Mouse (Mus musculus) MEL (cell line): ENCODE data around the gene Prickle4. TPM values are rescaled to one million over a fixed set of nuclear protein-coding genes. Genes with fewer than 3 reads are reported as not detected.

Source experiments
- DNase-seq: peaks from one replicate; pipeline ENCODE4 v3.0.0; 2011; ENCODE audit warnings: low read depth, low spot score
- H3K27ac ChIP-seq: 2 replicates; pipeline ENCODE4 v1.5.1; 2012; ENCODE audit warnings: low read depth, mild to moderate bottlenecking, control low read depth, low read length, moderate library complexity; ENCODE audit not compliant: control insufficient read depth
- H3K27me3 ChIP-seq, 2 experiments: fragments of 150-350 bp in 1 of 2; sonication (generic) in 1 of 2; 2 replicates each; pipeline ENCODE4 v1.6.1; 2012; ENCODE audit warnings: low read length in 2 of 2, mild to moderate bottlenecking in 2 of 2, improper control_type of control experiment in 1 of 2, moderate library complexity in 1 of 2; ENCODE audit not compliant: insufficient read depth in 2 of 2, control insufficient read depth in 1 of 2
- H3K36me3 ChIP-seq, 2 experiments: 2 replicates each; pipeline ENCODE4 v1.6.1; 2012 to 2014; ENCODE audit warnings: low read length in 2 of 2, improper control_type of control experiment in 1 of 2, inconsistent platforms in 1 of 2, mild to moderate bottlenecking in 1 of 2; ENCODE audit not compliant: insufficient read depth in 2 of 2, control insufficient read depth in 1 of 2
- H3K4me1 ChIP-seq, 2 experiments: fragments of 150-350 bp in 1 of 2; sonication (generic) in 1 of 2; 2 replicates each; pipeline ENCODE4 v1.6.1; 2012; ENCODE audit warnings: low read length in 2 of 2, improper control_type of control experiment in 1 of 2, mild to moderate bottlenecking in 1 of 2; ENCODE audit not compliant: insufficient read depth in 2 of 2, control insufficient read depth in 1 of 2
- H3K4me3 ChIP-seq, 2 experiments: fragments of 150-350 bp in 1 of 2; sonication (generic) in 1 of 2; 2 replicates each; pipeline ENCODE4 v1.5.1; 2012; ENCODE audit warnings: low read depth in 2 of 2, low read length in 2 of 2, mild to moderate bottlenecking in 2 of 2, moderate library complexity in 2 of 2, control low read depth in 1 of 2, improper control_type of control experiment in 1 of 2; ENCODE audit not compliant: control insufficient read depth in 1 of 2, insufficient read depth in 1 of 2
- H3K79me2 ChIP-seq: 2 replicates; pipeline ENCODE4 v1.6.1; 2012; ENCODE audit warnings: mild to moderate bottlenecking, low read length, moderate library complexity; ENCODE audit not compliant: control insufficient read depth, poor library complexity, insufficient read depth
- H3K9ac ChIP-seq: 2 replicates; pipeline ENCODE4 v1.6.1; 2012; ENCODE audit warnings: low read depth, mild to moderate bottlenecking, control low read depth, low read length, moderate library complexity; ENCODE audit not compliant: control insufficient read depth, poor library complexity, severe bottlenecking
- H3K9me3 ChIP-seq: fragments of 150-350 bp; sonication (generic); replicated peaks from 2 replicates; pipeline ENCODE4 v1.6.1; 2012; ENCODE audit warnings: mild to moderate bottlenecking, low read length, improper control_type of control experiment, moderate library complexity; ENCODE audit not compliant: insufficient read depth
- CHD1 ChIP-seq: IDR thresholded peaks from 2 replicates; pipeline ENCODE4 v1.6.1; 2012; ENCODE audit warnings: low read depth, mild to moderate bottlenecking, inconsistent platforms, low read length, improper control_type of control experiment
- CHD2 ChIP-seq: IDR thresholded peaks from 2 replicates; pipeline ENCODE4 v1.6.1; 2011; ENCODE audit warnings: low read length, improper control_type of control experiment
- CTCF ChIP-seq, 3 experiments: IDR thresholded peaks in 2 of 3; conservative IDR thresholded peaks in 1 of 3; 2 replicates each; pipeline ENCODE4 v1.5.1; 2011 to 2012; ENCODE audit warnings: low read length in 3 of 3, low read depth in 2 of 3, mild to moderate bottlenecking in 2 of 3, improper control_type of control experiment in 1 of 3, inconsistent platforms in 1 of 3, mixed read lengths in 1 of 3, moderate library complexity in 1 of 3; ENCODE audit not compliant: control insufficient read depth in 1 of 3, insufficient read depth in 1 of 3, poor library complexity in 1 of 3, severe bottlenecking in 1 of 3
- EP300 ChIP-seq, 2 experiments: IDR thresholded peaks; 2 replicates each; pipeline ENCODE4 v1.6.1; 2011; ENCODE audit warnings: improper control_type of control experiment in 2 of 2, low read length in 2 of 2, low read depth in 1 of 2, mild to moderate bottlenecking in 1 of 2
- JUND ChIP-seq: IDR thresholded peaks from 2 replicates; pipeline ENCODE4 v1.6.1; 2011; ENCODE audit warnings: low read depth, mild to moderate bottlenecking, improper control_type of control experiment, low read length
- MAFK ChIP-seq: IDR thresholded peaks from 2 replicates; pipeline ENCODE4 v1.6.1; 2011; ENCODE audit warnings: low read depth, mild to moderate bottlenecking, low read length, improper control_type of control experiment, borderline replicate concordance
- MAX ChIP-seq: IDR thresholded peaks from 2 replicates; pipeline ENCODE4 v1.6.1; 2011; ENCODE audit warnings: low read length, improper control_type of control experiment
- MEF2A ChIP-seq: IDR thresholded peaks from 2 replicates; pipeline ENCODE4 v1.6.1; 2014; ENCODE audit warnings: low read depth, mild to moderate bottlenecking, inconsistent platforms, low read length, improper control_type of control experiment; ENCODE audit not compliant: poor library complexity, insufficient replicate concordance, severe bottlenecking; ENCODE audit errors: extremely low read depth
- MXI1 ChIP-seq: IDR thresholded peaks from 2 replicates; pipeline ENCODE4 v1.6.1; 2011; ENCODE audit warnings: mild to moderate bottlenecking, low read depth, low read length, improper control_type of control experiment
- MYB ChIP-seq: IDR thresholded peaks from 2 replicates; pipeline ENCODE4 v1.6.1; 2011; ENCODE audit warnings: mild to moderate bottlenecking, low read depth, low read length, improper control_type of control experiment
- MYC ChIP-seq: IDR thresholded peaks from 2 replicates; pipeline ENCODE4 v1.6.1; 2011; ENCODE audit warnings: low read depth, mild to moderate bottlenecking, low read length, improper control_type of control experiment, moderate library complexity
- NELFE ChIP-seq: IDR thresholded peaks from 2 replicates; pipeline ENCODE4 v1.6.1; 2011; ENCODE audit warnings: low read depth, low read length, improper control_type of control experiment
- POLR2A ChIP-seq, 2 experiments: IDR thresholded peaks; 2 replicates each; pipeline ENCODE4 v1.6.1; 2011 to 2012; ENCODE audit warnings: low read length in 2 of 2, mild to moderate bottlenecking in 2 of 2, control low read depth in 1 of 2, improper control_type of control experiment in 1 of 2, low read depth in 1 of 2, moderate library complexity in 1 of 2; ENCODE audit not compliant: control insufficient read depth in 1 of 2, insufficient read depth in 1 of 2, poor library complexity in 1 of 2
- POLR2AphosphoS2 ChIP-seq: IDR thresholded peaks from 2 replicates; pipeline ENCODE4 v1.6.1; 2011; ENCODE audit warnings: low read length, improper control_type of control experiment
- POLR2AphosphoS5 ChIP-seq: IDR thresholded peaks from 2 replicates; pipeline ENCODE4 v1.6.1; 2012; ENCODE audit warnings: low read depth, borderline replicate concordance, mild to moderate bottlenecking, inconsistent platforms, low read length, moderate library complexity, mixed read lengths
- RAD21 ChIP-seq: IDR thresholded peaks from 2 replicates; pipeline ENCODE4 v1.6.1; 2011; ENCODE audit warnings: mild to moderate bottlenecking, low read depth, low read length, improper control_type of control experiment
- RCOR1 ChIP-seq: IDR thresholded peaks from 2 replicates; pipeline ENCODE4 v1.6.1; 2012; ENCODE audit warnings: low read depth, mild to moderate bottlenecking, inconsistent platforms, low read length, improper control_type of control experiment
- SMC3 ChIP-seq: IDR thresholded peaks from 2 replicates; pipeline ENCODE4 v1.6.1; 2011; ENCODE audit warnings: low read depth, low read length, improper control_type of control experiment
- TBP ChIP-seq: IDR thresholded peaks from 2 replicates; pipeline ENCODE4 v1.8.0; 2011; ENCODE audit warnings: low read depth, low read length, improper control_type of control experiment
- TCF12 ChIP-seq: IDR thresholded peaks from 2 replicates; pipeline ENCODE4 v1.6.1; 2014; ENCODE audit warnings: low read depth, mild to moderate bottlenecking, inconsistent platforms, low read length, improper control_type of control experiment, moderate library complexity
- USF1 ChIP-seq: IDR thresholded peaks from 2 replicates; pipeline ENCODE4 v1.6.1; 2014; ENCODE audit warnings: low read depth, mild to moderate bottlenecking, inconsistent platforms, low read length, improper control_type of control experiment, moderate library complexity
- USF2 ChIP-seq, 2 experiments: IDR thresholded peaks; 2 replicates each; pipeline ENCODE4 v1.6.1; 2011 to 2012; ENCODE audit warnings: improper control_type of control experiment in 2 of 2, low read length in 2 of 2, borderline replicate concordance in 1 of 2, inconsistent platforms in 1 of 2, low read depth in 1 of 2, mild to moderate bottlenecking in 1 of 2; ENCODE audit not compliant: insufficient read depth in 1 of 2
- ZC3H11A ChIP-seq: IDR thresholded peaks from 2 replicates; pipeline ENCODE4 v1.6.1; 2012; ENCODE audit warnings: low read depth, mild to moderate bottlenecking, inconsistent platforms, low read length, improper control_type of control experiment
- ZKSCAN1 ChIP-seq: IDR thresholded peaks from 2 replicates; pipeline ENCODE4 v1.6.1; 2012; ENCODE audit warnings: low read depth, mild to moderate bottlenecking, inconsistent platforms, low read length, improper control_type of control experiment, moderate library complexity
- ZNF384 ChIP-seq: IDR thresholded peaks from 2 replicates; pipeline ENCODE4 v1.6.1; 2012; ENCODE audit warnings: low read depth, mild to moderate bottlenecking, inconsistent platforms, low read length, improper control_type of control experiment
- polyA plus RNA-seq, 2 experiments: library from polyadenylated mRNA; stranded (reverse) in 1 of 2; unstranded in 1 of 2; fragments of >175 nt in 1 of 2; fragments of >200 nt in 1 of 2; gene quantifications; 2 replicates each; pipeline versions ENCODE4 v1.2.1 to v1.2.4; 2012; ENCODE audit warnings: low replicate concordance in 2 of 2, low read depth in 1 of 2; ENCODE audit not compliant: insufficient read length in 2 of 2, insufficient read depth in 1 of 2, missing spikeins in 1 of 2
- total RNA-seq: library from RNA; depleted of rRNA; stranded (reverse); fragments of 300-350 nt; gene quantifications from 2 replicates; pipeline ENCODE4 v1.2.3, GENCODE M21; 2012

Prickle4 gene
- total and polyA plus RNA-seq, 3 experiments: 0.23 to 4.3 TPM; not detected in 1

DNA sequence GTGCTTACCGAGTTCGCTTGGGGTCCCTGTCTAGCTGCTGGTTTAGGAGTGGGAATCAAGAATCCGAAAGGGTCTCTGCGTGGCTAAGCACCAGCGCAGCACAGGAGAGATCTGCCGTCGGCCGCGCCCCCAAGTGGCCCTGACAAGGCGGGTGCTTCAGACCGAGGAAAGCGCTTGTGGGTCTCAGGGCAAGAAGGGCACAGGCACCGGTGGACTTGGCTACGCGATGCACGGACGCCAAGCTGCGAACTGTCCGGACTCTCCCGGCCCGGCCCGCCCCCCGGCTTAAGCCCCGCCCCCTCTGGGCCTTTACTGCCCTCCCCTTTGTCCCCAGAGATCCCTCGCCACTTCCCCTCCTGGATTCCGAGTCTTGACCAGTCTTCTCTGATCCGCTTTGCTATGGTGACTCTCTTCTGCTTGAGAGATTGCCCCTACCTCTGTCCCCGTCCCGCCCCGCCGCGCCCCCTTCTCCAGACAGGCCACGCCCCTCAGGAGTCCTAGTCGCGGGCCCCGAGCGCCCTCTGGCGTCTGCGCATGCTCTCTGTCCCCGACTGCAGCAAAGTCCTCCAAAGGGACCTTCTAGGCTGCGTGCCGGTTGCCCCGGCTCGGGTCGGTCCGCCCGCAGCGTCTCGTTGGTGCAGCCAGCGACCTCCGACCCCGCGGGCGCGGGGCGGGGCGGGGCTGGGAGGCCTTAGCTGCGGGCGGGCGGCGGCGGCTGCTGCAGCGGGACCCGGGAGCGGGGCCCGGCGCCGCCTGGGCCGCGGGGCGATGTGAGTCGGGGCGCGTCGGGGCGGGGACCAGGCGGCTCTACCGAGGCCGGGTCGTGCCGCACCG, at the start of gene Prickle4 (continued):
- no peak for TF ChIP-seq MYC
- no peak for TF ChIP-seq MEF2A
- no peak for TF ChIP-seq POLR2AphosphoS2
- TF ChIP-seq CHD1: no peak
- TF ChIP-seq, all 39 proteins: peak for 10

DNA sequence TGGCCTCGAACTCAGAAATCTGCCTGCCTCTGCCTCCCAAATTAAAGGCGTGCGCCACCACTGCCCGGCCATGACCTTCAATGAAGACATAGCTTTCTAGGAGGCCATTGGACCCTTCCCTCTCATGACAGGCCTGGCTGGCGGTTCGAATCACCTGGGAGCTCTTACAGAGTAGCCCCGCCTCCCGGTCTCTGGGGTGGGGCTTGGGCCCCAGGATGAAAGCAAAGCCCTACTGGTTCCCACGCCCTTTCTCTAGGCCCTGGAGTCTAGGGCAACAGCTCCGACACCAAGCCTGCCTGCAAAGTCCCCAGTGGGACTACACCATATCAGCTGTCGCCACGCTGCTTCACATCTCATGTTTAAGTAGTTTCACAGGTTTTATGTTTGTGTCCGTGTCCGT, 49.5 kb upstream of the Prickle4 start:
- Histone ChIP-seq H3K4me1 (peaks cover 5 to 25% of the 10 kb centered on the region in 2 experiments), H3K4me3 (no peak overlapping the region)
- no peak for DNase-seq

DNA sequence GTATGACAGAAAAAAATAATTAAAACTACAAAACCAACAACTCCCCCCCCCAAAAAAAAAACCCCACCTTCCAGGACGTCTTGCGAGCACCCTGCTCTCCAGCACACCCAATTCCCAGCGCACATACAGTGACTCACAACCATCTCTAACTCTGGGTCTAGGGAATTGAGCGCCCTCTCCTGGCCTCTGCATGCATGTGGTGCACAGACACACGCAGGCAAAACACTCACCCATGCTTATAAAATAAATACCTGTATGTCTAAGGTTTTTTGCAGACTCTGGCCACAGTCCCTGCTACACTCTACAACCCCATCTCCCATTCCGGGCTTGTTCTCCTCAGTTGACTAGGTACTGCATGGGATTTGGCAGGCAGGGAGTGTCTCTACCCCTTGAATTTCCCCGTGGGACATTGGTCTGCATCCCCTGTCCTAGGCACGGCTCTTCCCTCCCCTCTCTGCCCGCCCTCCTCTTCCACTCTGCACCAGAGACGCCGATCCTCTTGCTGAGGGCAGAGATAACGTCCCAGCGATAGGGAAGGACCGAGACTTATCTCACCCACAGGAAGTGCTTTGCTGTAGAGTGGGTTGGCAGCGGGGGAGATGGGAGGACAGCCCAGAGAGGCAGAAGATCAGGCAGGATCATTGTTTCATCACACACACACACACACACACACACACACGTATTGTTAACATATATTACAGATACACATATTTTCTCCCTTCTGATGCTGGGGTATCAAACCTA, 48.6 kb upstream of the Prickle4 start:
- H3K4me1 ChIP-seq: peaks cover 5 to 32% of the 10 kb centered on the region in 2 experiments
- H3K9me3 ChIP-seq: no peaks in the 10 kb centered on the region
- H3K9ac ChIP-seq: peak overlapping the region; percentile 52
- H3K4me3 ChIP-seq: peak overlapping the region; percentile 27; a peak in 3 of 4 replicates
- DNase-seq: peak; percentile 93
- H3K27ac ChIP-seq: peak overlapping the region; percentile 77
- no peaks in the 10 kb centered on the region for H3K27me3 ChIP-seq
- no peaks in the 10 kb centered on the region for H3K79me2 ChIP-seq
- peaks cover 0 to 22% of the 10 kb centered on the region in 2 experiments; a peak in 2 of 4 replicates for H3K36me3 ChIP-seq
- TF ChIP-seq CHD1 (no peak), MAFK (no peak), MYB (no peak; the same call in 1 of the 2 replicates), MXI1 (peak; percentile 48; the same call in 1 of the 2 replicates), CHD2 (no peak), RCOR1 (peak; percentile 94), ZC3H11A (no peak), NELFE (no peak), USF2 (IDR thresholded peaks at IDR 0.05; ENCODE audit: borderline replicate concordance in 1 of 2, insufficient read depth in 1 of 2, low read depth in 1 of 2, low read length in 2 of 2) (no peak), ZKSCAN1 (no peak), CTCF (IDR thresholded peaks at IDR 0.05 in 2 of 3, conservative IDR thresholded peaks at IDR 0.05 in 1 of 3; ENCODE audit: control insufficient read depth in 1 of 3, insufficient read depth in 1 of 3, low read depth in 2 of 3, low read length in 3 of 3, poor library complexity in 1 of 3, severe bottlenecking in 1 of 3) (peak; percentile 77 to 81 (median 80)), MEF2A (no peak; the same call in 1 of the 2 replicates), POLR2A (IDR thresholded peaks at IDR 0.05; ENCODE audit: control insufficient read depth in 1 of 2, insufficient read depth in 1 of 2, low read depth in 1 of 2, low read length in 2 of 2, poor library complexity in 1 of 2) (peak in 1 of 2 experiments; percentile 46; a peak in 1 of 4 replicates), EP300 (IDR thresholded peaks at IDR 0.05; ENCODE audit: low read depth in 1 of 2, low read length in 2 of 2) (peak; percentile 89 to 92), TCF12 (peak; percentile 87), MYC (peak; percentile 63; the same call in 1 of the 2 replicates), JUND (no peak), USF1 (no peak), ZNF384 (no peak; the same call in 1 of the 2 replicates), TBP (peak; percentile 47), RAD21 (peak; percentile 43), SMC3 (peak; percentile 55)

More for the DNA sequence above, 49.5 kb upstream of the Prickle4 start:
- peaks cover 0 to 22% of the 10 kb centered on the region in 2 experiments; a peak in 2 of 4 replicates for H3K36me3 ChIP-seq
- no peak overlapping the region; the same call in 1 of the 2 replicates for H3K9ac ChIP-seq
- H3K27ac ChIP-seq: peak overlapping the region; percentile 77
- no peaks in the 10 kb centered on the region for H3K9me3 ChIP-seq
- no peaks in the 10 kb centered on the region for H3K79me2 ChIP-seq
- no peaks in the 10 kb centered on the region for H3K27me3 ChIP-seq
- TF ChIP-seq POLR2AphosphoS5 (no peak), JUND (no peak), POLR2AphosphoS2 (no peak), RAD21 (no peak), EP300 (IDR thresholded peaks at IDR 0.05; ENCODE audit: low read depth in 1 of 2, low read length in 2 of 2) (no peak), MAX (no peak)
